Mouse (Mus musculus): ENCODE results near the gene Ctnna3. TPM values are rescaled to one million over a fixed set of nuclear protein-coding genes. Genes with fewer than 3 reads are reported as not detected.

The Ctnna3 gene
- total and polyA plus RNA-seq, 3 experiments: not detected

GRCm38 (mm10) chr10:63994251-63994650 is 564.4 kb downstream of the Ctnna3 start:
- DNase-seq (ENCODE audit: low read depth, low spot score): no peak
- no peaks in the 10 kb centered on the region for H3K36me3 ChIP-seq (ENCODE audit: control insufficient read depth in 1 of 2, insufficient read depth in 2 of 2, low read length in 2 of 2)
- no peak overlapping the region for H3K4me3 ChIP-seq (ENCODE audit: control insufficient read depth in 1 of 2, insufficient read depth in 1 of 2, low read depth in 2 of 2, low read length in 2 of 2)
- H3K9ac ChIP-seq (ENCODE audit: control insufficient read depth, low read depth, low read length, poor library complexity, severe bottlenecking): no peak overlapping the region
- TF ChIP-seq CHD1 (IDR thresholded peaks at IDR 0.05; ENCODE audit: low read depth, low read length): no peak
- TF ChIP-seq NELFE (IDR thresholded peaks at IDR 0.05; ENCODE audit: low read depth, low read length): no peak
- TF ChIP-seq CHD2 (IDR thresholded peaks at IDR 0.05; ENCODE audit: low read length): no peak
- no peak for TF ChIP-seq UBTF (IDR thresholded peaks at IDR 0.05; ENCODE audit: borderline replicate concordance, insufficient read depth, low read depth, low read length)
- no peaks in the 10 kb centered on the region for H3K79me2 ChIP-seq (ENCODE audit: control insufficient read depth, insufficient read depth, low read length, poor library complexity)
- H3K27me3 ChIP-seq (ENCODE audit: control insufficient read depth in 1 of 2, insufficient read depth in 2 of 2, low read length in 2 of 2): no peaks in the 10 kb centered on the region
- H3K4me1 ChIP-seq (ENCODE audit: control insufficient read depth in 1 of 2, insufficient read depth in 2 of 2, low read length in 2 of 2): no peaks in the 10 kb centered on the region
- H3K9me3 ChIP-seq (replicated peaks; ENCODE audit: insufficient read depth, low read length): no peaks in the 10 kb centered on the region
- no peak overlapping the region for H3K27ac ChIP-seq (ENCODE audit: control insufficient read depth, low read depth, low read length)

GRCm38 (mm10) chr10:64001531-64001930 is 571.6 kb downstream of the Ctnna3 start:
- H3K4me1 ChIP-seq (ENCODE audit: control insufficient read depth in 1 of 2, insufficient read depth in 2 of 2, low read length in 2 of 2): no peaks in the 10 kb centered on the region
- no peaks in the 10 kb centered on the region for H3K36me3 ChIP-seq (ENCODE audit: control insufficient read depth in 1 of 2, insufficient read depth in 2 of 2, low read length in 2 of 2)
- no peak overlapping the region for H3K4me3 ChIP-seq (ENCODE audit: control insufficient read depth in 1 of 2, insufficient read depth in 1 of 2, low read depth in 2 of 2, low read length in 2 of 2)
- H3K9ac ChIP-seq (ENCODE audit: control insufficient read depth, low read depth, low read length, poor library complexity, severe bottlenecking): no peak overlapping the region
- H3K9me3 ChIP-seq (replicated peaks; ENCODE audit: insufficient read depth, low read length): no peaks in the 10 kb centered on the region
- no peak for DNase-seq (ENCODE audit: low read depth, low spot score)
- H3K27me3 ChIP-seq (ENCODE audit: control insufficient read depth in 1 of 2, insufficient read depth in 2 of 2, low read length in 2 of 2): no peaks in the 10 kb centered on the region
- TF ChIP-seq CHD2 (IDR thresholded peaks at IDR 0.05; ENCODE audit: low read length) (no peak), MXI1 (IDR thresholded peaks at IDR 0.05; ENCODE audit: low read depth, low read length) (no peak), ZNF384 (IDR thresholded peaks at IDR 0.05; ENCODE audit: low read depth, low read length) (no peak), SMC3 (IDR thresholded peaks at IDR 0.05; ENCODE audit: low read depth, low read length) (no peak), TCF12 (IDR thresholded peaks at IDR 0.05; ENCODE audit: low read depth, low read length) (no peak), BHLHE40 (IDR thresholded peaks at IDR 0.05; ENCODE audit: borderline replicate concordance, low read depth, low read length) (no peak), ZMIZ1 (IDR thresholded peaks at IDR 0.05; ENCODE audit: low read depth, low read length) (no peak)
- H3K79me2 ChIP-seq (ENCODE audit: control insufficient read depth, insufficient read depth, low read length, poor library complexity): no peaks in the 10 kb centered on the region
- no peak overlapping the region for H3K27ac ChIP-seq (ENCODE audit: control insufficient read depth, low read depth, low read length)

GRCm38 (mm10) chr10:64001996-64002395 is 572.1 kb downstream of the Ctnna3 start:
- DNase-seq (ENCODE audit: low read depth, low spot score): no peak
- H3K4me3 ChIP-seq (ENCODE audit: control insufficient read depth in 1 of 2, insufficient read depth in 1 of 2, low read depth in 2 of 2, low read length in 2 of 2): no peak overlapping the region
- no peaks in the 10 kb centered on the region for H3K9me3 ChIP-seq (replicated peaks; ENCODE audit: insufficient read depth, low read length)
- H3K4me1 ChIP-seq (ENCODE audit: control insufficient read depth in 1 of 2, insufficient read depth in 2 of 2, low read length in 2 of 2): no peaks in the 10 kb centered on the region
- no peak overlapping the region for H3K27ac ChIP-seq (ENCODE audit: control insufficient read depth, low read depth, low read length)
- TF ChIP-seq NELFE (IDR thresholded peaks at IDR 0.05; ENCODE audit: low read depth, low read length) (no peak), MXI1 (IDR thresholded peaks at IDR 0.05; ENCODE audit: low read depth, low read length) (no peak), ZKSCAN1 (IDR thresholded peaks at IDR 0.05; ENCODE audit: low read depth, low read length) (no peak), SIN3A (IDR thresholded peaks at IDR 0.05; ENCODE audit: low read length) (no peak), USF1 (IDR thresholded peaks at IDR 0.05; ENCODE audit: low read depth, low read length) (no peak), MAX (IDR thresholded peaks at IDR 0.05; ENCODE audit: low read length) (no peak), RCOR1 (IDR thresholded peaks at IDR 0.05; ENCODE audit: low read depth, low read length) (no peak), CTCF (IDR thresholded peaks at IDR 0.05 in 2 of 3, conservative IDR thresholded peaks at IDR 0.05 in 1 of 3; ENCODE audit: control insufficient read depth in 1 of 3, insufficient read depth in 1 of 3, low read depth in 2 of 3, low read length in 3 of 3, poor library complexity in 1 of 3, severe bottlenecking in 1 of 3) (no peak), HCFC1 (IDR thresholded peaks at IDR 0.05; ENCODE audit: low read depth, low read length) (no peak), TBP (IDR thresholded peaks at IDR 0.05; ENCODE audit: low read depth, low read length) (no peak), USF2 (IDR thresholded peaks at IDR 0.05; ENCODE audit: borderline replicate concordance in 1 of 2, insufficient read depth in 1 of 2, low read depth in 1 of 2, low read length in 2 of 2) (no peak), KAT2A (conservative IDR thresholded peaks at IDR 0.05; ENCODE audit: low read depth, low read length) (no peak), NRF1 (IDR thresholded peaks at IDR 0.05; ENCODE audit: insufficient read depth, low read depth, low read length, poor library complexity, severe bottlenecking) (no peak), ETS1 (IDR thresholded peaks at IDR 0.05; ENCODE audit: low read depth, low read length) (no peak), ZMIZ1 (IDR thresholded peaks at IDR 0.05; ENCODE audit: low read depth, low read length) (no peak)
- no peaks in the 10 kb centered on the region for H3K79me2 ChIP-seq (ENCODE audit: control insufficient read depth, insufficient read depth, low read length, poor library complexity)
- no peaks in the 10 kb centered on the region for H3K36me3 ChIP-seq (ENCODE audit: control insufficient read depth in 1 of 2, insufficient read depth in 2 of 2, low read length in 2 of 2)
- H3K9ac ChIP-seq (ENCODE audit: control insufficient read depth, low read depth, low read length, poor library complexity, severe bottlenecking): no peak overlapping the region
- no peaks in the 10 kb centered on the region for H3K27me3 ChIP-seq (ENCODE audit: control insufficient read depth in 1 of 2, insufficient read depth in 2 of 2, low read length in 2 of 2)
